Mouse (Mus musculus) lung, postnatal 0 days (tissue): ENCODE measurements around the gene Mcoln2.

Experiments
- CTCF ChIP-seq: IDR thresholded peaks from 2 replicates; pipeline ENCODE4 v1.5.1; 2016; ENCODE audit warnings: antibody characterized with exemption, mild to moderate bottlenecking
- EP300 ChIP-seq: IDR thresholded peaks from 2 replicates; pipeline ENCODE4 v1.6.1; 2016; ENCODE audit warnings: antibody characterized with exemption, mild to moderate bottlenecking, control low read depth

DNA sequence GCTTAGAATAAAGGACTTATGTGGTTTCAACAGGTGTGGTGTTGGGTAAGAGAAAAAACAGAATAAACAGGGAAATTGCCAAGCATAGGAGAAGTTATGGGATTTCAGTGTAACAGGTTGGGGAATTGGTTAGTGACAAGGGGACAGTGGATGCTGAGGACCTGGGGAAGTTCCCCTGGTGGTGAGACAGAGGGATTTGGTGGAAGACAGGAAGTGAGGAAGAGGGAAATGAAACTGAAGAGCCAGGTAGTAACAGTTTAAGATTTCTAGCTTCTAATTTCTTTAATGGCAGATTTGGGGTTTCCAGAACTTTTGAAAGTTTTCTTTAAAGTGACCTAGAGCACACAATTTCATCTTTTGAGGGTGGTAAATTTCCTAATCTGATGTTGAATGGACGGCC is 95.0 kb downstream of the Mcoln2 start:
- 0 out of 2 replicates have a peak, but pooled peaks have one; percentile 10 for TF ChIP-seq CTCF
- TF ChIP-seq EP300, result no peak
